Mouse (Mus musculus) myocyte (in vitro differentiated cells): ENCODE measurements around the gene Deaf1. TPM values are rescaled to one million over a fixed set of nuclear protein-coding genes. Genes with fewer than 3 reads are reported as not detected.
"Not testable (repeated sequence)": the region's sequence is repeated elsewhere in the genome, so short reads cannot be mapped to it uniquely, and the experiment has no call there.

Experiments
- H3K27me3 ChIP-seq: one replicate; pipeline ENCODE4 v1.6.1; 2011; ENCODE audit not compliant: control insufficient read depth, insufficient read depth, insufficient read length
- H3K36me3 ChIP-seq: one replicate; pipeline ENCODE4 v1.6.1; 2011; ENCODE audit not compliant: control insufficient read depth, insufficient read depth
- H3K4me2 ChIP-seq: one replicate; pipeline ENCODE4 v1.6.1; 2011; ENCODE audit warnings: low read depth, control low read depth
- H3K4me3 ChIP-seq: one replicate; pipeline ENCODE4 v1.5.1; 2011; ENCODE audit warnings: mild to moderate bottlenecking, control low read depth, moderate library complexity
- H3K79me2 ChIP-seq: one replicate; pipeline ENCODE4 v1.6.1; 2011; ENCODE audit not compliant: control insufficient read depth, insufficient read depth
- H3ac ChIP-seq: one replicate; pipeline ENCODE4 v1.6.1; 2011; ENCODE audit not compliant: control insufficient read depth, insufficient read length
- CEBPB ChIP-seq: IDR thresholded peaks from 2 replicates; pipeline ENCODE4 v1.6.1; 2011; ENCODE audit warnings: mild to moderate bottlenecking, moderate library complexity; ENCODE audit not compliant: poor library complexity, insufficient read depth, severe bottlenecking
- E2F4 ChIP-seq: IDR thresholded peaks from one replicate; pipeline ENCODE4 v1.6.1; 2011; ENCODE audit warnings: mild to moderate bottlenecking, control low read depth, moderate library complexity; ENCODE audit not compliant: insufficient read depth
- MAX ChIP-seq: IDR thresholded peaks from one replicate; pipeline ENCODE4 v1.6.1; 2011; ENCODE audit warnings: low read depth, mild to moderate bottlenecking, control low read depth
- MYOD1 ChIP-seq, 3 experiments: IDR thresholded peaks; one replicate each; pipeline ENCODE4 v1.6.1; 2011; ENCODE audit warnings: control low read depth in 2 of 3, low read depth in 2 of 3, mild to moderate bottlenecking in 2 of 3, moderate library complexity in 1 of 3; ENCODE audit not compliant: insufficient read length in 2 of 3, control insufficient read depth in 1 of 3
- MYOG ChIP-seq, 3 experiments: IDR thresholded peaks; one replicate each; pipeline ENCODE4 v1.6.1; 2011; ENCODE audit warnings: control low read depth in 2 of 3, low read depth in 2 of 3, mild to moderate bottlenecking in 2 of 3; ENCODE audit not compliant: insufficient read length in 2 of 3, control insufficient read depth in 1 of 3, insufficient read depth in 1 of 3
- POLR2A ChIP-seq: IDR thresholded peaks from one replicate; pipeline ENCODE4 v1.6.1; 2011; ENCODE audit warnings: low read depth, mild to moderate bottlenecking, control low read depth, moderate library complexity; ENCODE audit not compliant: insufficient read length
- POLR2AphosphoS2 ChIP-seq: IDR thresholded peaks from one replicate; pipeline ENCODE4 v1.6.1; 2011; ENCODE audit warnings: low read depth, control low read depth; ENCODE audit not compliant: insufficient read length
- REST ChIP-seq: IDR thresholded peaks from one replicate; pipeline ENCODE4 v1.6.1; 2011; ENCODE audit warnings: mild to moderate bottlenecking, control low read depth, moderate library complexity; ENCODE audit not compliant: insufficient read depth, insufficient read length
- SRF ChIP-seq: IDR thresholded peaks from one replicate; pipeline ENCODE4 v1.6.1; 2011; ENCODE audit warnings: low read depth; ENCODE audit not compliant: control insufficient read depth, insufficient read length
- TCF12 ChIP-seq: IDR thresholded peaks from one replicate; pipeline ENCODE4 v1.6.1; 2011; ENCODE audit warnings: mild to moderate bottlenecking, control low read depth; ENCODE audit not compliant: poor library complexity, insufficient read depth, severe bottlenecking
- TCF3 ChIP-seq: IDR thresholded peaks from one replicate; pipeline ENCODE4 v1.6.1; 2011; ENCODE audit warnings: low read depth, control low read depth; ENCODE audit not compliant: insufficient read length
- USF1 ChIP-seq: IDR thresholded peaks from one replicate; pipeline ENCODE4 v1.6.1; 2011; ENCODE audit warnings: low read depth, mild to moderate bottlenecking, control low read depth, moderate library complexity
- polyA plus RNA-seq: library from polyadenylated mRNA; unstranded; fragments of >200 nt; fragmentation: generic; extraction: Trizol; gene quantifications from one replicate; pipeline ENCODE4 v1.2.1, GENCODE M21; 2012; ENCODE audit warnings: missing spikeins

Deaf1 gene
- polyA plus RNA-seq, 1 experiment, result 11.8 TPM

DNA sequence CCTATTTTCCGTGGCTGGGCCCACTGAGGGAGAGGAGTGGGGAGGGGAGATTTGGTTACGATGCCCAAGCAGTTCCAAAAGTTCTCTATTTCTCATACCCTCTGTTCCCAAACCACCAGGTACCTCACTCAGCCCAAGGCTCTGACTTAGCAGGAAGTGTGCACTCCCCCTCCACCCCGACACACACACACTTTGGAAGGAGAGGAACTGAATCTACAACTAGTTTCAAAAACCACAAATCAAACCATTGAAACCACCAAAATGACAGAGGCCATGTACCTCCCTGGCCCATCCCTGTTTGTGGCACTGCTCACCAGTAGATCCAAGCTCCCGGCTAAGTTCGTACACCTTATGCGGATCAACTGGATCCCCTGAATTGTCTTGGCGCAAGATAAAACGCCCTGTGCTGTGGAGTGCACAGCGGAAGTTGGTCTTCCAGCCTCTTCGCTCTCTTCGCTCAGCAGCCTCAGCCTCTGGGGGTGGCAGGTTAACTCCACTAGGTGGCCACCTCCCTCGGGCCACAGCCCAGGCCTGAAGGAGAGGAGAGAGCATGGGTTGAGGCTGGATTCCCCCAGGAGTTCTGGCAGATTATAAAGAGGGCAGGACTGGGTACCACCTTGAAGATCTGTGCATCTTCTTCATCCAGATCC is 62.6 kb downstream of the Deaf1 start:
- Histone ChIP-seq H3K4me3 (peak overlapping the region; percentile 40), H3K27me3 (no peaks in the 10 kb centered on the region), H3K79me2 (no peaks in the 10 kb centered on the region), H3K4me2 (no peak overlapping the region), H3ac (no peak overlapping the region), H3K36me3 (peaks cover 14% of the 10 kb centered on the region)
- TF ChIP-seq CEBPB, result no peak
- peak; percentile 8 for TF ChIP-seq POLR2AphosphoS2

DNA sequence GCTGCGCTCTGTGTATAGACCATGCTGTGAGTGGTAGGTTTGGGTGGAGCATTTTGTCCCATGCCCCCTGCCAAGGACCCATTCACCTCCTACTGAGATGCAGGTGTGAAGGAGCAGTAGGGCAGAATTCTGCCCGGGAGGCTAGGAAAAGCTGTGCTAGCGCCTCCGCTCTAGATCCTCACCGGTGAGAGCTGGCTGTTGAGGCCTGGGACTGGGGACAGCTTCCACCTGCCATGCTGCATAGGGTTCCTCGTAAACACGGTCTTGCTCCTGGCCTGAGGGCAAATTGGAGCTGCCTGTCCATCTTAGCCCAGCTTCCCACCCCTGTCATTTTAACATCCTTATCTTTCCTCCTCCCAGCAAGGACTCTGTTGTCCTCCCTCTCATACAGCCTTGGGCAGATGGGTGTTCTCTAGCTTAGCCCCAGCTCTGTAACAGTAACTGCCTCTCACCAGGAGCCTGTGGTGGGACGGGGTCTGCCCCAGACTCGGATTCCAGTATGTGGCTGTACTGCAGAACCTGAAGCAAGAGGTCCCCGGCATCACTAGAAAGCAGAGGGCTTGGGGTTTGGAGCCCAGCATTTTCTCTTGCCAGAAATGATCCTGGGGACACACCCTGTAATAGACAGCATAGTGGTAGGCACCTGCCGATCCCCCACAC is 63.3 kb downstream of the Deaf1 start:
- H3K4me3 ChIP-seq, result no peak overlapping the region
- H3ac ChIP-seq, result no peak overlapping the region
- peaks cover 16% of the 10 kb centered on the region for H3K36me3 ChIP-seq
- no peaks in the 10 kb centered on the region for H3K27me3 ChIP-seq
- TF ChIP-seq POLR2A, result no peak
- no peak for TF ChIP-seq MYOD1 (IDR thresholded peaks at IDR 0.05; ENCODE audit: control insufficient read depth in 1 of 3, insufficient read length in 2 of 3, low read depth in 2 of 3)
- no peak for TF ChIP-seq MAX
- no peak for TF ChIP-seq E2F4
- no peaks in the 10 kb centered on the region for H3K79me2 ChIP-seq
- no peak overlapping the region for H3K4me2 ChIP-seq

DNA sequence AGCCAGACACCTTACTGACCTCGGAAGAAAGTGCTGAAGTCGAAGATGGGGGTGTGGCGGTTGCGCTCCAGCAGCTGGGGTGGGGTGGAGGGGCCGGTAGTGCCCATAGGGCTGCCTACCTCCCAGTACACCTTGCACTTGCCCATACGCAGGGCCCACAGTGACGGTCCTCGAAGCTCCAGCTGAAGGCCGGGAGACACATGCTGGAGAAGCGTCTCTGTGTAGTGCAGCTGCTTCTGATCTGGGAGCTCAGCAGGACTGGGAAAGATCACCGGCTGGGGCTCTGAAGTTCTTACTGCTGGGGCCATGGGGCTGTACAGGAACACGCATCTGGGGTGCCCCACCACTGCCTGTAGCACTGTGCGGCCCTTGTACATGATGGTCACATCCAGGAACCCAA is 63.9 kb downstream of the Deaf1 start:
- Histone ChIP-seq H3K36me3 (peaks cover 20% of the 10 kb centered on the region), H3ac (no peak overlapping the region), H3K79me2 (no peaks in the 10 kb centered on the region), H3K27me3 (no peaks in the 10 kb centered on the region), H3K4me3 (no peak overlapping the region), H3K4me2 (no peak overlapping the region)
- TF ChIP-seq CEBPB (no peak), MYOG (IDR thresholded peaks at IDR 0.05; ENCODE audit: control insufficient read depth in 1 of 3, insufficient read depth in 1 of 3, insufficient read length in 2 of 3, low read depth in 2 of 3) (no peak), POLR2A (no peak), TCF12 (no peak), E2F4 (no peak), REST (no peak), SRF (no peak), POLR2AphosphoS2 (no peak), TCF3 (no peak), MYOD1 (IDR thresholded peaks at IDR 0.05; ENCODE audit: control insufficient read depth in 1 of 3, insufficient read length in 2 of 3, low read depth in 2 of 3) (no peak), MAX (no peak), USF1 (no peak)

DNA sequence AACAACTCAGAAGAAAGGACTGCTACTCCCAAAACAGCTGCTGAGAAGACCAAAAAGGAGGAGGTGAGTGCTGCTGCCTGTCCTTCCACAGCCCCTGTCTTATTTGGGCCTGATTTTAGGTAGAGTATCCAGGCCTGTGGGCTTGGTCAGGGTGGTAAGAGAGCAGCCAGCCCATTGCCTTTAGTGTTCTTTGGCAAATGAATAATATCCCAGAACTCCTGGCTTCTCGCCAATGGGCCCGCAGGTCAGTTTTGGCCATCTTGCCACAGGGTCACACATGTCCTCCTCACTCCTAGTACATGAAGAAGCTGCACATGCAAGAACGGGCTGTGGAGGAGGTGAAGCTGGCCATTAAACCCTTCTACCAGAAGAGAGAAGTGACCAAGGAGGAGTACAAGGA is 66.0 kb downstream of the Deaf1 start:
- no peak overlapping the region for H3K4me3 ChIP-seq
- H3K36me3 ChIP-seq, result peaks cover 40% of the 10 kb centered on the region
- TF ChIP-seq POLR2A (no peak), TCF3 (no peak), MAX (no peak), TCF12 (no peak), CEBPB (no peak), POLR2AphosphoS2 (no peak)
- H3K79me2 ChIP-seq, result no peaks in the 10 kb centered on the region
- no peaks in the 10 kb centered on the region for H3K27me3 ChIP-seq
- H3K4me2 ChIP-seq, result no peak overlapping the region
- H3ac ChIP-seq, result no peak overlapping the region

DNA sequence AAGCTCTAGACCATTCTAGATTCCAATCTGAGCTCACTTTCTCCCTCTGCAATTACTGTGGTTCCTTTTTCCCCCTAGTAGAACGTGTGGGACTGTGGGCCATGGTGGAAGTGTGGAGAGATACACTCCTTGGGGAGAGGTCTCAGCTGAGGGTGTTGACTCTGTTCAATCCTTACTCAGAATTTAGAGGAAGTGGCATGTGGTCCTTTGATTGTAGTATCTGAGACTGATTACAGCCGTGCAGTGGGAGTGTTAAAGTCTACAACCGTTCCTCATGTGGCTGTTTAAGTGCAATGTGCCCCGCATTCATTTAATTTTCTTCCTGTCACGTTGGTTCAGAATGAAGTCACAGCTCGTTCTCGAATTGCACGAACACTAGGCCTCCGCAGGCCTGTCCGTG is 71.3 kb downstream of the Deaf1 start:
- Histone ChIP-seq H3K36me3 (peaks cover 52% of the 10 kb centered on the region), H3K79me2 (no peaks in the 10 kb centered on the region), H3K4me2 (no peak overlapping the region), H3ac (no peak overlapping the region), H3K4me3 (no peak overlapping the region), H3K27me3 (no peaks in the 10 kb centered on the region)
- TF ChIP-seq MAX (no peak), POLR2A (no peak), E2F4 (no peak), POLR2AphosphoS2 (no peak), USF1 (no peak), CEBPB (no peak), REST (no peak), MYOD1 (IDR thresholded peaks at IDR 0.05; ENCODE audit: control insufficient read depth in 1 of 3, insufficient read length in 2 of 3, low read depth in 2 of 3) (no peak), TCF3 (no peak), TCF12 (no peak), SRF (no peak), MYOG (IDR thresholded peaks at IDR 0.05; ENCODE audit: control insufficient read depth in 1 of 3, insufficient read depth in 1 of 3, insufficient read length in 2 of 3, low read depth in 2 of 3) (no peak)

DNA sequence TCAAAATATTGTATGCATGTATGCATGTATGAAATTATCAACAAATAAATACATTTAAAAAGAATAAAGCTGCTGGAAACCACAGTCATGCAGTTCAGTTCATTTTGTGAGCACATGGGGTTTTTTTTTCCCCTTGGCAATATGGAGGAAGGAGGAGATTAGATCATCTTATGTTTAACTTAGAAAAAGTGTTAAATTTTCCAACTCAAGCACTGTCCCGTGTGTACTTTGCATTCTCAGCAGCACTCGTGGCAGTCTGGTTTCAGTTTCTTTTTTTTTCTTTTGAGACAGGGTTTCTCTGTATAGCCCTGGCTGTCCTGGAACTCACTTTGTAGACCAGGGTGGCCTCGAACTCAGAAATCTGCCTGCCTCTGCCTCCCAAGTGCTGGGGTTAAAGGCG is 77.0 kb downstream of the Deaf1 start:
- not testable (repeated sequence) for H3K79me2 ChIP-seq, H3ac ChIP-seq, H3K4me2 ChIP-seq, H3K4me3 ChIP-seq, H3K27me3 ChIP-seq
- peaks cover 50% of the 10 kb centered on the region for H3K36me3 ChIP-seq
